Mouse (Mus musculus): Measurements from ENCODE around the gene Lipe.

Lipe gene

DNA sequence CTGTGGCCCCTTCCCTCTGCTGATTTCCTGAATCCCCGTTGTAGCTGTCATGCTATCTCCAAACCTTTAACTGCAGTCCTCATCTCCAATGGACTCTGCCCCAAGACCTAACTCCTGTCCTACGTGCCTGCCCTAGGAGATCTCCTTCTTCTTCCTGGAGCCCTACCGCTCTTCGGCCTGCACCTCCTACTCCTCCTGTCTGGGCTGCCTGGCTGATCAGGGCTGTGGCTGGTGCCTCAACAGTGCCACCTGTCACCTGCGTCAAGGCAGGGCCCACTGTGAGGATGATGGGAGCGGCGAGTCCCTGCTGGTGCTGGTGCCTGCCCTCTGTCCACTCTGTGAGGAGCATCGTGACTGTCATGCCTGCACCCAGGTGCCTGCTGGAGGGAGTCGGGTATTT is 59.2 kb downstream of the Lipe start:
- Histone ChIP-seq H3K4me1 (replicated peaks; ENCODE audit: low read depth, low read length) (peaks cover 34% of the 10 kb centered on the region), H3K36me3 (ENCODE audit: insufficient read depth, low read length) (peaks cover 90% of the 10 kb centered on the region), H3K27me3 (ENCODE audit: insufficient read depth, low read length) (no peaks in the 10 kb centered on the region), H3K4me3 (replicated peaks; ENCODE audit: low read length) (no peak overlapping the region), H3K9me3 (ENCODE audit: low read length) (no peaks in the 10 kb centered on the region)
- TF ChIP-seq CTCF (conservative IDR thresholded peaks at IDR 0.05; ENCODE audit: low read length) (no peak), NANOG (IDR thresholded peaks at IDR 0.05; ENCODE audit: borderline replicate concordance, low read length) (no peak)

DNA sequence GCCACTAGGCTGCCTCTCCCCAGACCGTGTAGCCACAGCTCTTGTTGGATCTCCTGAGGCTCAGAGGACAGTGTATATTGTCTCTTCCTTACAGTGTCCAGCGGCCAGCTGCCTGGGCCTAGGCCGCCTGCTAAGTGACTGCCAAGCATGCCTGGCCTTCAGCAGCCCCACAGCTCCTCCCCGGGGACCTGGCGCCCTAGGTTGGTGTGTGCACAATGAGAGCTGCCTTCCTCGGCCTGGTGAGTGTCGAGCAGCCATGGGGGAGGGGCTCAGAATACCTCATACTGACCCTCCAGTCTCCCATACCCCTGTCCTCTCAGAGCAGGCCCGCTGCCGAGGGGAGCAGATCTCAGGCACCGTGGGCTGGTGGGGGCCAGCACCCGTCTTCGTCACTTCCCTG is 64.0 kb downstream of the Lipe start:
- TF ChIP-seq NANOG (IDR thresholded peaks at IDR 0.05; ENCODE audit: borderline replicate concordance, low read length) (no peak), POU5F1 (IDR thresholded peaks at IDR 0.05; ENCODE audit: borderline replicate concordance, low read length) (no peak)
- peaks cover 13% of the 10 kb centered on the region for H3K4me1 ChIP-seq (replicated peaks; ENCODE audit: low read depth, low read length)
- no peak overlapping the region for H3K4me3 ChIP-seq (replicated peaks; ENCODE audit: low read length)
- H3K27me3 ChIP-seq (ENCODE audit: insufficient read depth, low read length), result no peaks in the 10 kb centered on the region
- no peaks in the 10 kb centered on the region for H3K9me3 ChIP-seq (ENCODE audit: low read length)
- H3K36me3 ChIP-seq (ENCODE audit: insufficient read depth, low read length), result peaks cover 79% of the 10 kb centered on the region

DNA sequence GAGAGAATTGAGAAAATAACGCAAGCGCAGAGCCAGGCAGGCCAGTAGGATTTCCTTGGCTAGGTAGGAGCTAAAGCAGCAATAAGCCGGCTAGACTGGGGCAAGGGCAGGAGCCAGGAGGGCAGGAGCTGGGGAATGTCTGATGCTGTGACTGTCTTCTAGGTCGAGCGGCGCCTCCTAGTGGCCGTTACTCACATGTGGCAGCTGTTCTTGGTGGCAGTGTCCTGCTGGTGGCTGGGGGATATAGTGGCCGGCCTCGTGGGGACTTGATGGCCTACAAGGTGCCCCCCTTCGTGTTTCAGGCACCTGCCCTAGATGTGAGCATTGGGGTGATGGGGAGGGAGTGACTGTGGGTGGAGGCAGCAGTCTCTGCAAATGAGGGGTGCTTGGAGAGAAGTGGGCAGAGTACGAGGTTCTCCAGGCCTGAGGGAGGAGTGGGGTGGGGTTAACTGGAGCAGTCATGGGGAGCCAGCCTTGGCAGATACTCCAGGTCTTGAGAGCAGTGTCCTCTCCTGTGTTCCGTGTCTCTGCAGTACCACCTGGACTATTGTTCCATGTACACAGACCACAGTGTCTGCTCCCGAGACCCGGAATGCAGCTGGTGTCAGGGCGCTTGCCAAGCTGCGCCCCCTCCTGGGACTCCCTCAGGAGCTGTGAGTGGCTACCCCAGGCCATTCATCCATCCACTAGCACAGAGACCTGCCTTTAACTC is 64.8 kb downstream of the Lipe start:
- H3K27me3 ChIP-seq (ENCODE audit: insufficient read depth, low read length), result no peaks in the 10 kb centered on the region
- no peaks in the 10 kb centered on the region for H3K9me3 ChIP-seq (ENCODE audit: low read length)
- TF ChIP-seq CTCF (conservative IDR thresholded peaks at IDR 0.05; ENCODE audit: low read length), result peak; percentile 74
- no peak for TF ChIP-seq POU5F1 (IDR thresholded peaks at IDR 0.05; ENCODE audit: borderline replicate concordance, low read length)
- peaks cover 78% of the 10 kb centered on the region for H3K36me3 ChIP-seq (ENCODE audit: insufficient read depth, low read length)
- no peak overlapping the region for H3K4me3 ChIP-seq (replicated peaks; ENCODE audit: low read length)
- peaks cover 10% of the 10 kb centered on the region for H3K4me1 ChIP-seq (replicated peaks; ENCODE audit: low read depth, low read length)

Data from E14TG2a.4 (cell line).